Mouse (Mus musculus) yolk sac, embryonic 10.5 days (tissue): ENCODE results near the gene Vnn3.
A peak's percentile ranks its signal among the peaks of the same experiment; 100 is the strongest.

Experiments
- DNase-seq: peaks from one replicate; pipeline ENCODE4 v3.0.0-alpha.2; 2017; ENCODE audit warnings: low spot score

Vnn3 gene

GRCm38 (mm10) chr10:23851228-23851912 is at the start of gene Vnn3:
Gene Vnn3 (plus strand): TSS chr10:23851462.
- no peak for DNase-seq

- DNase-seq, result no peak
These were observed 48.4 kb upstream of the Vnn3 start for GRCm38 (mm10) chr10:23802911-23803310.

- no peak for DNase-seq
These were observed 46.6 kb upstream of the Vnn3 start for GRCm38 (mm10) chr10:23804665-23805064.

GRCm38 (mm10) chr10:23806201-23806600 is 45.1 kb upstream of the Vnn3 start:
- DNase-seq, result no peak

- DNase-seq, result no peak
These were observed 39.4 kb upstream of the Vnn3 start for GRCm38 (mm10) chr10:23811635-23812437.

GRCm38 (mm10) chr10:23812438-23812759 is 38.9 kb upstream of the Vnn3 start:
- DNase-seq, result no peak

GRCm38 (mm10) chr10:23812852-23813766 is 38.2 kb upstream of the Vnn3 start:
- DNase-seq, result no peak

GRCm38 (mm10) chr10:23815168-23815567 is 36.1 kb upstream of the Vnn3 start:
- DNase-seq, result no peak

GRCm38 (mm10) chr10:23816241-23816640 is 35.0 kb upstream of the Vnn3 start:
- DNase-seq, result no peak

GRCm38 (mm10) chr10:23826516-23826915 is 24.7 kb upstream of the Vnn3 start:
- DNase-seq, result no peak

- peak; percentile 11 for DNase-seq
These were observed 15.0 kb upstream of the Vnn3 start for GRCm38 (mm10) chr10:23836003-23836964.

GRCm38 (mm10) chr10:23837115-23837514 is 14.1 kb upstream of the Vnn3 start:
- no peak for DNase-seq

- no peak for DNase-seq
These were observed 12.4 kb upstream of the Vnn3 start for GRCm38 (mm10) chr10:23838910-23839309.

GRCm38 (mm10) chr10:23839368-23839767 is 11.9 kb upstream of the Vnn3 start:
- DNase-seq, result peak; percentile 25

- no peak for DNase-seq
These were observed 10.8 kb upstream of the Vnn3 start for GRCm38 (mm10) chr10:23840496-23840895.

GRCm38 (mm10) chr10:23852096-23852495 is 834 bp downstream of the Vnn3 start:
- no peak for DNase-seq

GRCm38 (mm10) chr10:23864362-23865312 is 13.4 kb downstream of the Vnn3 start:
- no peak for DNase-seq

GRCm38 (mm10) chr10:23880695-23881094 is 29.4 kb downstream of the Vnn3 start:
- no peak for DNase-seq

GRCm38 (mm10) chr10:23884910-23885309 is 33.6 kb downstream of the Vnn3 start:
- DNase-seq, result no peak

- DNase-seq, result no peak
These were observed 34.8 kb downstream of the Vnn3 start for GRCm38 (mm10) chr10:23886060-23886459.
